Mouse (Mus musculus): ENCODE measurements around the gene AI481877.
"Not testable (repeated sequence)": the region's sequence is repeated elsewhere in the genome, so short reads cannot be mapped to it uniquely, and the experiment has no call there.

- not testable (repeated sequence) for TF ChIP-seq CTCF, EP300 (IDR thresholded peaks at IDR 0.05; ENCODE audit: low read depth)
Measured at GRCm38 (mm10) chr4:59138507-59139033, at the start of gene AI481877.

Measured in liver, embryonic 14.5 days (tissue).